Mouse (Mus musculus) E14TG2a.4 (cell line): Measurements from ENCODE around the gene Ado.

Experiments
- CTCF ChIP-seq: conservative IDR thresholded peaks from 2 replicates; pipeline ENCODE4 v1.5.1; 2014; ENCODE audit warnings: low read length
- NANOG ChIP-seq: IDR thresholded peaks from 2 replicates; pipeline ENCODE4 v1.6.1; 2014; ENCODE audit warnings: borderline replicate concordance, low read length, mixed read lengths

GRCm38 (mm10) chr10:67558053-67558452 is 9.3 kb upstream of the Ado start:
- TF ChIP-seq CTCF = no peak
- TF ChIP-seq NANOG = no peak
